Mouse (Mus musculus) embryonic fibroblast, embryonic 13.5 days (primary cell): Measurements from ENCODE around the gene Foxp1. TPM values are rescaled to one million over a fixed set of nuclear protein-coding genes. Genes with fewer than 3 reads are reported as not detected.

Experiments used
- H3K27ac ChIP-seq: 2 replicates; pipeline ENCODE4 v1.5.1; 2012; ENCODE audit warnings: low read length, control low read depth, inconsistent platforms; ENCODE audit not compliant: insufficient read depth
- H3K4me1 ChIP-seq: 2 replicates; pipeline ENCODE4 v1.6.1; 2011; ENCODE audit warnings: low read length; ENCODE audit not compliant: control insufficient read depth, insufficient read depth
- H3K4me3 ChIP-seq: 2 replicates; pipeline ENCODE4 v1.5.1; 2011; ENCODE audit warnings: mild to moderate bottlenecking, control low read depth, low read length; ENCODE audit not compliant: insufficient read depth
- CTCF ChIP-seq: IDR thresholded peaks from 2 replicates; pipeline ENCODE4 v1.5.1; 2011; ENCODE audit warnings: mild to moderate bottlenecking, control low read depth, low read length, moderate library complexity, borderline replicate concordance; ENCODE audit not compliant: insufficient read depth
- POLR2A ChIP-seq: IDR thresholded peaks from 2 replicates; pipeline ENCODE4 v1.6.1; 2011; ENCODE audit warnings: low read depth, mild to moderate bottlenecking, control low read depth, low read length, moderate library complexity
- polyA plus RNA-seq: library from polyadenylated mRNA; stranded (reverse); fragments of >200 nt; gene quantifications from 2 replicates; pipeline ENCODE4 v1.2.4, GENCODE M21; 2011; ENCODE audit warnings: low read depth; ENCODE audit not compliant: missing spikeins, insufficient read length

Foxp1 gene
- polyA plus RNA-seq, 1 experiment, result 137 TPM

GRCm38 (mm10) chr6:99251222-99251621 is 271.3 kb downstream of the Foxp1 start:
- no peak for TF ChIP-seq CTCF
- TF ChIP-seq POLR2A, result no peak
- Histone ChIP-seq H3K4me1 (peaks cover 6% of the 10 kb centered on the region), H3K27ac (no peak overlapping the region), H3K4me3 (no peak overlapping the region)

- TF ChIP-seq POLR2A, result no peak
- TF ChIP-seq CTCF, result no peak
- no peak overlapping the region for H3K4me3 ChIP-seq
- H3K4me1 ChIP-seq, result peaks cover 6% of the 10 kb centered on the region
- no peak overlapping the region for H3K27ac ChIP-seq
Observed at GRCm38 (mm10) chr6:99249496-99250030, 273.0 kb downstream of the Foxp1 start.

DNA sequence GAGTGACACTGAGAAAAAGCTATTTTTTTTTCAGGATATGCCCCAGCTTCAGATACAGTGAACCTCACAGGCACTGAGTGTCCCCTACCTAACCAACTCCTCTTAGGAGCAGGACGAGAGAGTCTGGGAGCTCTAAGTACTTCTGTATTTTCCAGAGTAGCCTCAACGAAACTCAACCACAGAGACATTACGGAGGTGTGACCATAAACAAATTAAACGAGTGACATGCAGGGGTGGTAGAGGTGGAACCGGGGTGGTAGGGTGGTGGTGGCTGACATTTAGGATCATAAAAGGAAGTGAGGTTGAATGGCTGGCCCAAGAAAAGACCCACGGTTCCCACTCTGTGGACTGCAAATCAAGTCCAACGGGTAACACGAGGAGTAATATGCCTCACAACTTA is 274.1 kb downstream of the Foxp1 start:
- TF ChIP-seq POLR2A (no peak), CTCF (no peak)
- Histone ChIP-seq H3K27ac (no peak overlapping the region), H3K4me3 (no peak overlapping the region), H3K4me1 (peaks cover 6% of the 10 kb centered on the region)

DNA sequence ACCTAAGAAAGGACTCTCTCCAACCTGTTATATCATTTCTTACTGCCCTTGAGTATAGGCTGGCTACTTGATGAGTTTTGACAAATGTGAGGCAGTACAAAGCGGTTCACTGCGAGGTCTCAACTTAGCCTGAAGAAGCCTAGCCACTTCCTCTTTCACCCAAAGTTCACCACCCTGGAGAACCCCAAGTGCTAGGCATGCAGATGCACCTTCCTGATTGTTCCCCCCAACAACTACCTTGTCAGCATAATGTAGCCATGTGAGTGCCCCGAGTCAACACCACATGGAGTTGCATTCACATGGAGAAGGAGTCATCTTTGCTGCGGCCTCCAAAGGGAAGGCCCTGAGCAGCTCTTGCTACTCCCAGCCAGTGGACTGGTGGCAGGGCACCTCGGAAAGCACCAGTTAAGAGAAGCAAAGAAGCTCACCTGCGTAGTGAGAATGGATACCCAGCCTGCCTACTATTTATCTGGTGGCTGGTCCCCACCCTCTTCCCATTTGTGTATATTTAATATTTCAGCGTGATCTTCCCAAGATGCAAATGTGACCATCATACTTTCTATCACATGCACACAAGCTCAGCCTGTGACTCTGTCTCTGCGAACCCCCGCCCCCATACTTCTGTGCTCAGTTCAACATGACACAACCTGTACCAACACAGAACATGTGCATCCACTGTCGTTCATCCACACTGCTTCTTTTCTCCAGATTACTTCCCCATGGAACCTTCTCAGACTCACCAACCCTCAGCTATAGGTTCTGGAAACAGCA is 280.7 kb downstream of the Foxp1 start:
- no peak for TF ChIP-seq POLR2A
- TF ChIP-seq CTCF, result no peak
- Histone ChIP-seq H3K4me1 (no peaks in the 10 kb centered on the region), H3K4me3 (no peak overlapping the region), H3K27ac (no peak overlapping the region)

- Histone ChIP-seq H3K4me1 (no peaks in the 10 kb centered on the region), H3K27ac (no peak overlapping the region), H3K4me3 (no peak overlapping the region)
- TF ChIP-seq POLR2A (no peak), CTCF (no peak)
Observed at GRCm38 (mm10) chr6:99240764-99241163, 281.8 kb downstream of the Foxp1 start.

GRCm38 (mm10) chr6:99235588-99235987 is 286.9 kb downstream of the Foxp1 start:
- TF ChIP-seq CTCF (no peak), POLR2A (no peak)
- no peaks in the 10 kb centered on the region for H3K4me1 ChIP-seq
- H3K4me3 ChIP-seq, result no peak overlapping the region
- no peak overlapping the region for H3K27ac ChIP-seq

- Histone ChIP-seq H3K4me3 (no peak overlapping the region), H3K27ac (no peak overlapping the region), H3K4me1 (no peaks in the 10 kb centered on the region)
- TF ChIP-seq CTCF (no peak), POLR2A (no peak)
Observed at GRCm38 (mm10) chr6:99233411-99233810, 289.1 kb downstream of the Foxp1 start.

DNA sequence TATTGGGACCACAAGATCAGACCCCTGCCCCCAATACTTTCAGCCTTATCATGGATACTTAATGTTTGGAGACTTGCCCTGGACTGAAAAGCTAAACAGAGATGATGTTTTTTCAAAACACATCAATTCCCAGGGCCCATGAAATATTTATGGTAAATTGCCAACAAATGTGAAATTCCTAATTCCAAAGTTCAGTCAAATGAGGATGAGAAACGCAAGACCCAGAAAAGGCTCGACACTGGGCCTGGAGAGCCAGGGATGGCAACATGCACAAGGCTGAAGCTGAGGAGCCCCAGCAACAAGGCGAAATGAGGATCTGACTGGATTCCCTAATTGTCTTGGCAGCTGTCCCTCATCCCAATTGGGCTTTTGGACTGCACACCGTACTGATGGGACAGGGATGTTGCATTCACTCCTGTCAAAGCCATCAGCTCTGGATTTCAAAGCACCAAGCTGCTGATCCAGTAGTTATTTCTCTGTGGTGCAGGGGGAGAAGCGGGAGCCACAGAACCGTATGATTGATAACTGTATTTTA is 294.1 kb downstream of the Foxp1 start:
- TF ChIP-seq POLR2A (no peak), CTCF (no peak)
- H3K4me1 ChIP-seq, result no peaks in the 10 kb centered on the region
- H3K27ac ChIP-seq, result no peak overlapping the region
- no peak overlapping the region for H3K4me3 ChIP-seq

DNA sequence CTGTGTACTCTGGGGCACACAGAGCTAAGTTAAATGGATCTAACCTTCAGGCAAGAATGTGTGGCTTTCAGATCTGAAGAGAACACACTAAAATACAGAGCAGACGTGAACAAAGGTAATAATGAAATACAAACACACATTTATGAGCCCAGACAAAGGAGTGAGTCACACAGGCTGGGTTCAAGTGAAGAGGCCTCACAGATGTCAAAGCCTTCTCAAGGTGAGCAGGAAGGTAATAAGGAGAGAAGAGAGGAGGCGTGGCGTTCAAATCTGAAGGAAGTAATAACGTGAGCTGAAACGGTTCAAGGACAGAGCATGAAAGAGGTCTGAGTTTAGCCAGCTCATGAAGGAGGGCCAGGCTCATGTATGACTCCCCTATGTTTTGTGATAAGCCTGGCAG is 301.4 kb downstream of the Foxp1 start:
- TF ChIP-seq CTCF (no peak), POLR2A (no peak)
- no peak overlapping the region for H3K4me3 ChIP-seq
- H3K4me1 ChIP-seq, result peaks cover 19% of the 10 kb centered on the region

DNA sequence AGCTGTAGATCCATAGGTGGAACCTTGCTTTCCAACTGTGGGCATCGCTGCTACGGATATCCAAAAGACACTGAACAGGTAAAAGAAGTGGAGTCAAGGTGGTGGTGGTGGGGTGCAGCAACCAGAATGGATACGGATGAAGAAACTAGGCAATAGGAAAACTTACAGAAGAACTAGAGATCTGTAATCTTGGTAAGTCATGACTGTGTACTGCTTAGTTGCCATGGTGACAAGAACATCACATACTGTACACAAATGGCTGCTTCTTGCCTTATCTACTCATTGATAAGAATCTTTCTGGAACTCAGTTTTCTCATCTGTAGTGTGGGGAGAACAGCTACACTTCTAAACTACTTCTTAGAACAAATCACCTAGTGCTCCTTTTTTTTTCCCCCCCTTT is 302.0 kb downstream of the Foxp1 start:
- peaks cover 19% of the 10 kb centered on the region for H3K4me1 ChIP-seq
- TF ChIP-seq CTCF, result no peak
- no peak for TF ChIP-seq POLR2A
- H3K4me3 ChIP-seq, result no peak overlapping the region
- H3K27ac ChIP-seq, result no peak overlapping the region

More for the DNA sequence above, 301.4 kb downstream of the Foxp1 start:
- no peak overlapping the region for H3K27ac ChIP-seq

DNA sequence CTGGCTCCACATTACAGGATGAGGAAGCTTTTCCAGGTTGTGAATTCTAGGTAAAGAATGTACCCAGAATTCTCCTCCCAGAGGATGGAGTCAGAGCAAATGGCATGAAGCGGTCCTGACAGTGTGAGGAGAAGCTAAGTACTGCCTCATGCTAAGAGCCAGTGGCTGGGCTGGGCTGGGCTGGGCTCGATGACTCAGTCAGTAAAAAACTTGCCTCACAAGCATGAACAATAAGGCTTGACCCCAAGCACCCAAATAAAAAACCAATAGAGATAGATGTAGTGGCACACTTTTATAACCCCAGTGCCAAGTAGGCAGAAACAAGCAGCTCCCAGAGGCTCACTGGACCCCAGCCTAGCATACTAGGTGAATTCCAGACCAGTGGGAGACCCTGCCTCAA is 304.7 kb downstream of the Foxp1 start:
- H3K27ac ChIP-seq, result peak overlapping the region; percentile 62
- TF ChIP-seq POLR2A, result no peak
- no peak for TF ChIP-seq CTCF
- no peak overlapping the region for H3K4me3 ChIP-seq
- H3K4me1 ChIP-seq, result peaks cover 19% of the 10 kb centered on the region
